Mouse (Mus musculus) limb, embryonic 11.5 days (tissue): ENCODE measurements at regions not wholly inside any gene's neighbourhood (a gene's known extent, or its start where the extent isn't known, plus 50 kb on each side); places are given as distances from the start of the nearest gene placed in this dataset.

Source experiments
- ATAC-seq: fragments of 200-750 bp; cut with Nextera tagmentation; 2 replicates; pipeline ENCODE4 v1.8.0; 2017; ENCODE audit warnings: low read depth; ENCODE audit not compliant: insufficient number of reproducible peaks, low FRiP score, low TSS enrichment
- DNase-seq: peaks from one replicate; pipeline ENCODE4 v3.0.0-alpha.2; 2015; ENCODE audit warnings: low spot score
- H3K27ac ChIP-seq: fragments of 300-500 bp; sonication (generic); replicated peaks from 2 replicates; pipeline ENCODE4 v1.5.1; 2014; ENCODE audit warnings: low read depth, mild to moderate bottlenecking, low read length
- H3K27me3 ChIP-seq: fragments of 300-500 bp; sonication (generic); 2 replicates; pipeline ENCODE4 v1.6.1; 2014; ENCODE audit warnings: mild to moderate bottlenecking, low read length, mixed read lengths; ENCODE audit not compliant: control insufficient read depth, insufficient read depth
- H3K36me3 ChIP-seq: fragments of 300-500 bp; sonication (generic); 2 replicates; pipeline ENCODE4 v1.6.1; 2014; ENCODE audit warnings: mild to moderate bottlenecking, low read length, moderate library complexity, mixed read lengths; ENCODE audit not compliant: control insufficient read depth, insufficient read depth
- H3K4me1 ChIP-seq: fragments of 300-500 bp; sonication (generic); 2 replicates; pipeline ENCODE4 v1.6.1; 2014; ENCODE audit warnings: low read length, mixed read lengths; ENCODE audit not compliant: control insufficient read depth, insufficient read depth
- H3K4me2 ChIP-seq: fragments of 300-500 bp; sonication (generic); 2 replicates; pipeline ENCODE4 v1.6.1; 2014; ENCODE audit warnings: low read depth, mild to moderate bottlenecking, moderate library complexity; ENCODE audit not compliant: severe bottlenecking
- H3K4me3 ChIP-seq: fragments of 300-500 bp; sonication (generic); 2 replicates; pipeline ENCODE4 v1.5.1; 2014; ENCODE audit warnings: low read depth, low read length
- H3K9ac ChIP-seq: fragments of 300-500 bp; sonication (generic); 2 replicates; pipeline ENCODE4 v1.6.1; 2014; ENCODE audit warnings: mild to moderate bottlenecking, low read length
- H3K9me3 ChIP-seq: fragments of 300-500 bp; sonication (generic); 2 replicates; pipeline ENCODE4 v1.6.1; 2016; ENCODE audit warnings: low read length; ENCODE audit not compliant: control insufficient read depth
- WGBS: fragments of 180-500 bp; shearing (Covaris S2); extraction: QIAGEN DNeasy Blood & Tissue Kit; methylation state at CpG from one replicate; pipeline ENCODE4 v1.1.7; 2014; 5-methylcytosine and 5-hydroxymethylcytosine counted together

- no peaks in the 10 kb centered on the region for H3K27me3 ChIP-seq
- H3K4me2 ChIP-seq: no peak overlapping the region
- ATAC-seq (no peak), DNase-seq (no peak)
- no peaks in the 10 kb centered on the region for H3K36me3 ChIP-seq
- no peaks in the 10 kb centered on the region for H3K4me1 ChIP-seq
- H3K9ac ChIP-seq: no peak overlapping the region
- 82% methylated on average over 2 of the region's 2 CpGs for WGBS
- H3K9me3 ChIP-seq: no peaks in the 10 kb centered on the region
- H3K4me3 ChIP-seq: no peak overlapping the region
- H3K27ac ChIP-seq: no peak overlapping the region
These were observed 315.3 kb upstream of the Gpc5 start for GRCm38 (mm10) chr14:114776723-114777122.

- no peak overlapping the region for H3K9ac ChIP-seq
- H3K27me3 ChIP-seq: no peaks in the 10 kb centered on the region
- H3K4me2 ChIP-seq: no peak overlapping the region
- H3K4me1 ChIP-seq: no peaks in the 10 kb centered on the region
- H3K4me3 ChIP-seq: no peak overlapping the region
- no peak overlapping the region for H3K27ac ChIP-seq
- DNase-seq (no peak), ATAC-seq (no peak)
- H3K9me3 ChIP-seq: no peaks in the 10 kb centered on the region
- H3K36me3 ChIP-seq: no peaks in the 10 kb centered on the region
- WGBS: 95% methylated on average over 3 of the region's 3 CpGs
These were observed 310.2 kb upstream of the Gpc5 start for GRCm38 (mm10) chr14:114781821-114782220.

- H3K27ac ChIP-seq: no peak overlapping the region
- no peaks in the 10 kb centered on the region for H3K27me3 ChIP-seq
- DNase-seq (peak; percentile 87), ATAC-seq (no peak; the same call in 1 of the 2 replicates)
- WGBS: 25% methylated on average over 13 of the region's 13 CpGs
- H3K9ac ChIP-seq: no peak overlapping the region
- no peak overlapping the region for H3K4me2 ChIP-seq
- H3K4me3 ChIP-seq: no peak overlapping the region
- no peaks in the 10 kb centered on the region for H3K9me3 ChIP-seq
- H3K36me3 ChIP-seq: no peaks in the 10 kb centered on the region
- H3K4me1 ChIP-seq: no peaks in the 10 kb centered on the region
These were observed 300.8 kb upstream of the Gpc5 start for GRCm38 (mm10) chr14:114790946-114791830.

DNA sequence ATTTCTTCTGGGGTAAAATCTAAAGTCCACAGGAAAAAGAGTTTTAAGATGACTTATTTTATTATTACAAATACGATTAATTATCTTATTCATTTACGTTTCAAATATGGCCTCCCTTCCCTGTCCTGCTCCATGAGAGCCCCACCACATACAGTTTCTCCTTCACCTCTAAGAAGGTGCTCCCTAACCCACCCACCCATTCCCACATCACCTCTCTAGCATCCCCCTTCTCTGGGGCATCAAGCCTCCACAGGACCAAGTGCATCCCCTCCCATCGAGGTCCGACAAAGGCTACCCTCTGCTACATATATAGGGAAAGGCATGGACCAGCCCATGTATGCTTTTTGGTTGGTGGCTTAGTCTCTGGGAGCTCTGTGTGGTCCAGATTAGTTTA, 300.2 kb upstream of the Gpc5 start:
- no peak overlapping the region for H3K9ac ChIP-seq
- H3K4me1 ChIP-seq: no peaks in the 10 kb centered on the region
- WGBS: 57% methylated on average over 4 of the region's 4 CpGs
- H3K9me3 ChIP-seq: no peaks in the 10 kb centered on the region
- DNase-seq: no peak
- ATAC-seq: no peak
- H3K4me3 ChIP-seq: no peak overlapping the region
- H3K27ac ChIP-seq: no peak overlapping the region
- H3K36me3 ChIP-seq: no peaks in the 10 kb centered on the region
- no peaks in the 10 kb centered on the region for H3K27me3 ChIP-seq
- H3K4me2 ChIP-seq: no peak overlapping the region

- ATAC-seq (no peak), DNase-seq (no peak)
- Histone ChIP-seq H3K9ac (no peak overlapping the region), H3K36me3 (no peaks in the 10 kb centered on the region), H3K27ac (no peak overlapping the region), H3K27me3 (no peaks in the 10 kb centered on the region), H3K9me3 (no peaks in the 10 kb centered on the region), H3K4me2 (no peak overlapping the region), H3K4me3 (no peak overlapping the region), H3K4me1 (no peaks in the 10 kb centered on the region)
- 94% methylated on average over 11 of the region's 11 CpGs for WGBS
These were observed 287.4 kb upstream of the Gpc5 start for GRCm38 (mm10) chr14:114804643-114805042.

GRCm38 (mm10) chr14:114808621-114809020, 283.4 kb upstream of the Gpc5 start:
- H3K27ac ChIP-seq: no peak overlapping the region
- WGBS: 87% methylated on average over 2 of the region's 2 CpGs
- ATAC-seq (no peak), DNase-seq (no peak)
- H3K36me3 ChIP-seq: no peaks in the 10 kb centered on the region
- no peak overlapping the region for H3K4me3 ChIP-seq
- no peak overlapping the region for H3K4me2 ChIP-seq
- no peaks in the 10 kb centered on the region for H3K9me3 ChIP-seq
- no peaks in the 10 kb centered on the region for H3K27me3 ChIP-seq
- H3K9ac ChIP-seq: no peak overlapping the region
- H3K4me1 ChIP-seq: no peaks in the 10 kb centered on the region

DNA sequence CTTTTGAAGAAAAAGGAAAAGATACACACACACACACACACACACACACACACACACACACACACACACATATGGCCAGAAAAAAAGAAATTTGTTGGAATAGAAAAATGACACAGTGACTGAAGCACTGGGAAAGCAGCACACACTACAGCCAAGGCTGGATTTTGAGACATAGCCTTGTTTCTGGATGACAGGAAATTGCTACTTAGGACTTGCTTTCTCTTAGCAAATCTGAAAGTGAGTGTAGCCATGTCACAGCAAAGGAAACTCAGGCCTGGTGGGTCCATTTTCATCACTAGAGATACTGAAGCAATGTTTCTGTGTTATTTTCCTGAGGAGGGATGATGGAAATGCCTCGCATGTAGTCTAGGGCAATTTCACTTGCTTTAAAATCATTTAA, 271.3 kb upstream of the Gpc5 start:
- H3K36me3 ChIP-seq: no peaks in the 10 kb centered on the region
- H3K9ac ChIP-seq: no peak overlapping the region
- WGBS: 13% methylated on average over 1 of the region's 1 CpGs
- no peak for DNase-seq
- H3K27ac ChIP-seq: peak overlapping the region; percentile 57; the same call in 1 of the 2 replicates
- ATAC-seq: no peak
- H3K4me2 ChIP-seq: no peak overlapping the region
- no peaks in the 10 kb centered on the region for H3K27me3 ChIP-seq
- H3K4me3 ChIP-seq: no peak overlapping the region
- no peaks in the 10 kb centered on the region for H3K9me3 ChIP-seq
- H3K4me1 ChIP-seq: peaks cover 3% of the 10 kb centered on the region; the same call in 1 of the 2 replicates

GRCm38 (mm10) chr14:114821098-114821594, 270.9 kb upstream of the Gpc5 start:
- ATAC-seq (peak; percentile 81), DNase-seq (peak; percentile 56)
- no peak overlapping the region for H3K9ac ChIP-seq
- no peaks in the 10 kb centered on the region for H3K27me3 ChIP-seq
- peak overlapping the region; percentile 57; the same call in 1 of the 2 replicates for H3K27ac ChIP-seq
- H3K4me1 ChIP-seq: peaks cover 3% of the 10 kb centered on the region; the same call in 1 of the 2 replicates
- H3K4me2 ChIP-seq: no peak overlapping the region
- H3K4me3 ChIP-seq: no peak overlapping the region
- no peaks in the 10 kb centered on the region for H3K36me3 ChIP-seq
- 19% methylated on average over 2 of the region's 2 CpGs for WGBS
- H3K9me3 ChIP-seq: no peaks in the 10 kb centered on the region
